Mouse (Mus musculus) CH12.LX (cell line): ENCODE results near the gene Snai3.

Source experiments
- CTCF ChIP-seq, 2 experiments: IDR thresholded peaks in 1 of 2; conservative IDR thresholded peaks in 1 of 2; 2 replicates each; pipeline ENCODE4 v1.5.1; 2011 to 2012; ENCODE audit warnings: low read depth in 2 of 2, low read length in 2 of 2, improper control_type of control experiment in 1 of 2, inconsistent platforms in 1 of 2, mild to moderate bottlenecking in 1 of 2, moderate library complexity in 1 of 2
- HCFC1 ChIP-seq: IDR thresholded peaks from 2 replicates; pipeline ENCODE4 v1.6.1; 2012; ENCODE audit warnings: low read depth, mild to moderate bottlenecking, inconsistent platforms, low read length, improper control_type of control experiment
- MAFK ChIP-seq: IDR thresholded peaks from 2 replicates; pipeline ENCODE4 v1.6.1; 2011; ENCODE audit warnings: low read length, improper control_type of control experiment; ENCODE audit not compliant: insufficient replicate concordance
- MEF2A ChIP-seq: IDR thresholded peaks from 2 replicates; pipeline ENCODE4 v1.6.1; 2014; ENCODE audit warnings: low read depth, mild to moderate bottlenecking, inconsistent platforms, low read length, improper control_type of control experiment, borderline replicate concordance
- MYC ChIP-seq: IDR thresholded peaks from 2 replicates; pipeline ENCODE4 v1.6.1; 2011; ENCODE audit warnings: low read depth, mild to moderate bottlenecking, improper control_type of control experiment, low read length
- SIN3A ChIP-seq: IDR thresholded peaks from 2 replicates; pipeline ENCODE4 v1.6.1; 2012; ENCODE audit warnings: low read length, improper control_type of control experiment, inconsistent platforms

DNA sequence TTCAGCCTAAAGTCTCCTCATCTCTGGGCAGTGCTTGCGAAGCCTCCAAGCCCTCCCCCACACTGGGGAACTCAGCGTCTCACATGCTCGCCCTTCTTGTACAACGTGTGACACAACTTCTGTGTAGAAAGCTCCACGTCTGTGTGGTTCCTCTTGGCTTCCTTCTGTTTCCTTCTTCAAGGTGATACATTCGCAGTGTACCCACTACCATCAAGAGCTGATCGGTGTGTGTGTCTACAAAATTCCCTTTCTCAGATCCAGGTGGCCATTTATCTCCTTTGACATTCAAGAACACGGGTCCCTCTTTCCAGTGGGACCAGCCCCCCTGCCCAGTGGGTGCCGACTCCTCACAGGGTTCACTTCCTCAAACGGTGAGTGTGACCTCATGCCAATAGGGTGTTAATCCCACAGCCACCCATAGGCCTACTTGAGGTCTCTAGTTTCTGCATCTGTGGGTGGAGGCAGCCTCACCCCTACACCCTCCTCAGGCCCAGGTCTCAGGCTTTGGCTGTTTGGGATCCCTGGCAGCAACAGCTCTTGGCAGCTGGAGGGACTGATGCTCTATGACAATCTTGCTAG lies 30.4 kb downstream of the Snai3 start:
- no peak for TF ChIP-seq CTCF (conservative IDR thresholded peaks at IDR 0.05 in 1 of 2, IDR thresholded peaks at IDR 0.05 in 1 of 2; ENCODE audit: low read depth in 2 of 2, low read length in 2 of 2)
- no peak for TF ChIP-seq MAFK
- TF ChIP-seq SIN3A, result peak; percentile 83
- TF ChIP-seq MEF2A, result peak; percentile 27; the same call in 1 of the 2 replicates
- TF ChIP-seq HCFC1, result no peak; the same call in 1 of the 2 replicates
- TF ChIP-seq MYC, result peak; percentile 83
